Mouse (Mus musculus) hindbrain, embryonic 11.5 days (tissue): Measurements from ENCODE around the gene Krt73. TPM values are rescaled to one million over a fixed set of nuclear protein-coding genes. Genes with fewer than 3 reads are reported as not detected.

Source experiments
- polyA plus RNA-seq: library from polyadenylated mRNA; unstranded; fragments of >200 nt; fragmentation: Nextera tagmentation; extraction: Ambion mirVana; gene quantifications from 2 replicates; pipeline ENCODE4 v1.2.1, GENCODE M21; 2014

Krt73 gene
- polyA plus RNA-seq, 1 experiment from 2014 or later: 0.08 TPM

Other genes starting within 250 kb of the Krt73 start
- gene Krt90, start 239.4 kb downstream of the Krt73 start, polyA plus RNA-seq: 0.07 and 0.42 TPM in 2 replicates
- gene Krt75, start 228.4 kb downstream of the Krt73 start, polyA plus RNA-seq: 0.04 and 0.05 TPM in 2 replicates
- not detected in 2 replicates for gene Gm5414, start 174.2 kb downstream of the Krt73 start, polyA plus RNA-seq
- gene Gm5478, start 155.0 kb downstream of the Krt73 start, polyA plus RNA-seq: not detected in 2 replicates
- gene Krt6b, start 122.1 kb downstream of the Krt73 start, polyA plus RNA-seq: not detected in 2 replicates
- not detected in 2 replicates for gene Krt6a, start 108.0 kb downstream of the Krt73 start, polyA plus RNA-seq
- gene Krt5, start 89.4 kb downstream of the Krt73 start, polyA plus RNA-seq: 1.8 and 1.9 TPM in 2 replicates
- gene Krt71, start 59.2 kb downstream of the Krt73 start, polyA plus RNA-seq: not detected in 2 replicates
- gene Krt72, start 15.9 kb downstream of the Krt73 start, polyA plus RNA-seq: 0.10 TPM in 1 of 2 replicates, not detected in the other
- gene Krt2, start 15.8 kb upstream of the Krt73 start, polyA plus RNA-seq: not detected in 2 replicates
- gene Krt1, start 48.4 kb upstream of the Krt73 start, polyA plus RNA-seq: 1.5 and 1.8 TPM in 2 replicates
- not detected in 2 replicates for gene Krt77, start 67.4 kb upstream of the Krt73 start, polyA plus RNA-seq
- gene Krt76, start 90.6 kb upstream of the Krt73 start, polyA plus RNA-seq: not detected in 2 replicates
- not detected in 2 replicates for gene Krt4, start 122.4 kb upstream of the Krt73 start, polyA plus RNA-seq
- gene Krt79, start 138.0 kb upstream of the Krt73 start, polyA plus RNA-seq: 0.27 TPM in 1 of 2 replicates, not detected in the other
- gene Krt78, start 151.9 kb upstream of the Krt73 start, polyA plus RNA-seq: 0.11 TPM in 1 of 2 replicates, not detected in the other
- gene Krt8, start 202.1 kb upstream of the Krt73 start, polyA plus RNA-seq: 22.4 and 27.8 TPM in 2 replicates
- gene Krt18, start 225.8 kb upstream of the Krt73 start, polyA plus RNA-seq: 20.5 and 22.7 TPM in 2 replicates